Mouse (Mus musculus) adrenal gland, adult 8-10 months (tissue): ENCODE data around the gene Cldn24. TPM values are rescaled to one million over a fixed set of nuclear protein-coding genes. Genes with fewer than 3 reads are reported as not detected.
A peak's percentile ranks its signal among the peaks of the same experiment; 100 is the strongest.

Experiments used
- DNase-seq: peaks from one replicate; pipeline ENCODE4 v3.0.0; 2022
- total RNA-seq, 4 experiments: library from RNA; stranded (reverse); gene quantifications; 2 replicates each; pipeline ENCODE4 v1.2.4; 2022

Gene Cldn24
- total RNA-seq, 4 experiments from 2014 or later, result not detected

GRCm38 (mm10) chr8:47832616-47833015 is 10.7 kb downstream of the Cldn24 start:
- DNase-seq, result peak; percentile 52

GRCm38 (mm10) chr8:47833944-47834343 is 12.0 kb downstream of the Cldn24 start:
- DNase-seq, result no peak

GRCm38 (mm10) chr8:47843063-47843462 is 21.1 kb downstream of the Cldn24 start:
- no peak for DNase-seq

GRCm38 (mm10) chr8:47843651-47844050 is 21.7 kb downstream of the Cldn24 start:
- DNase-seq, result no peak

GRCm38 (mm10) chr8:47845956-47846355 is 24.0 kb downstream of the Cldn24 start:
- DNase-seq, result peak; percentile 49

- DNase-seq, result no peak
These were observed 25.2 kb downstream of the Cldn24 start for GRCm38 (mm10) chr8:47847161-47847560.

GRCm38 (mm10) chr8:47847931-47848330 is 26.0 kb downstream of the Cldn24 start:
- DNase-seq, result no peak

- no peak for DNase-seq
These were observed 27.9 kb downstream of the Cldn24 start for GRCm38 (mm10) chr8:47849842-47850241.

GRCm38 (mm10) chr8:47851824-47852502 is 30.0 kb downstream of the Cldn24 start:
- no peak for DNase-seq

GRCm38 (mm10) chr8:47852737-47853136 is 30.8 kb downstream of the Cldn24 start:
- no peak for DNase-seq

- no peak for DNase-seq
These were observed 31.4 kb downstream of the Cldn24 start for GRCm38 (mm10) chr8:47853356-47853755.

GRCm38 (mm10) chr8:47859259-47859658 is 37.3 kb downstream of the Cldn24 start:
- no peak for DNase-seq

- DNase-seq, result no peak
These were observed 44.6 kb downstream of the Cldn24 start for GRCm38 (mm10) chr8:47866568-47866967.

- peak; percentile 57 for DNase-seq
These were observed 45.1 kb downstream of the Cldn24 start for GRCm38 (mm10) chr8:47867067-47867466.

Other genes starting within 250 kb of the Cldn24 start
- 10 to 100 TPM; 17.4 to 21.0 (median 19.7) TPM for gene Ing2, start 146.6 kb upstream of the Cldn24 start, total RNA-seq
- gene Cdkn2aip, start 108.2 kb upstream of the Cldn24 start, total RNA-seq, result 10 to 100 TPM; 12.9 to 14.0 (median 13.4) TPM
- gene Cldn22, start 2.3 kb downstream of the Cldn24 start, total RNA-seq, result 1 to 10 TPM; 1.2 to 2.3 (median 1.5) TPM
- gene Wwc2, start 168.8 kb downstream of the Cldn24 start, total RNA-seq, result 10 to 100 TPM; 21.6 to 34.4 (median 28.8) TPM